8 mouse cellular contexts compared by ENCODE assay signal in genomic region chr1:55279081-55279480, GRCm38 (mm10).
"Had no signal": no experiment of that assay in that cellular context is flagged by ENCODE, and none has a peak within 500 bp of the region (broad histone marks: within the 10 kb centered on the region; RNA-seq: fewer than 3 reads in every experiment).

No protein-coding gene starts in this region.

- DNase-seq: liver, postnatal 0 days; lung, adult 2 months; lung, postnatal 14 days; lung, postnatal 36 days; right cerebral cortex, postnatal 14 days; thymus, adult 18-20 months; thymus, postnatal 14 days; thymus, postnatal 36 days had no signal
